Mouse (Mus musculus): ENCODE data around the gene Kat8. TPM values are rescaled to one million over a fixed set of nuclear protein-coding genes. Genes with fewer than 3 reads are reported as not detected.
"Not testable (repeated sequence)": the region's sequence is repeated elsewhere in the genome, so short reads cannot be mapped to it uniquely, and the experiment has no call there.

Gene Kat8
- total and polyA plus RNA-seq, 3 experiments, result 10.9 to 27.1 (median 24.6) TPM

DNA sequence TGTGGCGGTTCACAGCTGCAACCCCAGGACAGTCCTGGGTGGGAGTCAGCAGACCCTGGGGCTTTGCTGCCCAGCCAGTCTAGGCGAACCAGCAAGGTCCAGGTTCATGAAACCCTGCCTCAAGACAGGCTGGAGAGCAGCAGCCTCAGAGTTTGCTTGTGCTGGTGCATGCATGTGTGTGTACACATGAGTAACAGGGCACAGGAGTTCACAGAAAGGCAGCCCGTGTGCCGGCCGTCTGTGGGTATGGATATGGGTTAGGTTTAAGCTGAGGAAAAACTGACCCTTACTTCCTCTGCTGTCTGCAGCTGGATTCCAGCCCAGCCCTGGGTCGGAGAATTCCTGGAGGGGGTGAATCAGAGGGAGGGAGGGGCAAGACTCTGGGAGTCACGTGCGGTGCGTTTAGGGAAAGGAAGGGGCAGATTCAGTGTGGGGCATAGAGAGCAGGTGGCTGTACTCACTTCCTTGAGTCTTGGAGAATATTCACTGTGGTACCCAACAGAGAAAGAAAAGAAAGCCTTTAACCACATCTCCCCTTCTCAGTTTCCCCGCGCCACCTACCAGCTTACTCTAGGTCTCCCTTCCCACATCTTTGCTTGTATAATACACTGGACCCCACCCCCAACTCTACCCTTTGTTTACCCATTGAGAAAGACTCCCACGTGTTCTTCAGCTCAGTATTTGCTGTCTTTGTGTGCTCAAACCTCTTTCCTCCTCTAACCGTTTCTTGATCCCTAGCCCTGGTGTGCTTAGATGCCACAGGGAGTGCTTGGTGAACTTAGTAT, 19.2 kb downstream of the Kat8 start:
- peak; percentile 68 for DNase-seq

DNA sequence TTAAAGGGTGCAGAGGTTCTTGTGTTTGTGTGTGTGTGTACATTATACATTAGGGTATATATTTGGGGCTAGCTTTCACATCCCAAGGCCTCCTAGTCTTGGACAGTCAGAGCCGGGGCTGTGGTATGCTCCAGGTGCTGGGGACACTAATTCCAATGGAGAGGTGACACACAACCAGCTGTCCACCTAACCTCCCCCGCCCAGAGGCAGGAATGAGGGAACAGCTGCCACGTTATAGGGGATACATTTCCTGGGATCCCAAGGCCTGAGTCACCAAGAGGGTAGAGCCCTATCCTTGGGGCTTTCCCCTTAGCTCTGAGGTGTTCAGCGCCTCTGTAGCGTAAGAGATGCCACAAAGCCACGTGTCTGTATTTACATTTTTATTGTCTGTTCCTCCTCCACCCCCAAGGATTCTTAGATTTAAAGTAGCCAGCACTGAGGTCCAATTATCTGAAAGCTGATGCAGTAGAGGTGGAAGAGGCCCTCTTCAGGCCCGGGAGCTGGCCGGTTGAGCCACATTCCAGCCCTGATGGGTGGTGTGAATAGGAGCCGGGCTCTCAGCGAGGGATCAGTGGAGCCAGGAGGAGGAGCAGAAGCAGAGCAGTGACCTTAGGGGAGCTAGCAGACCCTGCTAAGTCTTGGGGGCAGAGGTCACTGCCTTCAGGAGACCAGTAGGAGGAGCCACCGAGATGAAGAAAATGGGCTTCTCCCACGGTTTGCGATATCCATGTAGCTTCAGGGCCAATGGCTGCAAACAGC, 20.1 kb downstream of the Kat8 start:
- DNase-seq, result no peak

- no peak for DNase-seq
These were observed 21.8 kb downstream of the Kat8 start for GRCm38 (mm10) chr7:127934075-127934474.

- peak; percentile 97 for DNase-seq
These were observed 22.9 kb downstream of the Kat8 start for GRCm38 (mm10) chr7:127935028-127935722.

- no peak for DNase-seq
These were observed 23.4 kb downstream of the Kat8 start for GRCm38 (mm10) chr7:127935748-127936159.

DNA sequence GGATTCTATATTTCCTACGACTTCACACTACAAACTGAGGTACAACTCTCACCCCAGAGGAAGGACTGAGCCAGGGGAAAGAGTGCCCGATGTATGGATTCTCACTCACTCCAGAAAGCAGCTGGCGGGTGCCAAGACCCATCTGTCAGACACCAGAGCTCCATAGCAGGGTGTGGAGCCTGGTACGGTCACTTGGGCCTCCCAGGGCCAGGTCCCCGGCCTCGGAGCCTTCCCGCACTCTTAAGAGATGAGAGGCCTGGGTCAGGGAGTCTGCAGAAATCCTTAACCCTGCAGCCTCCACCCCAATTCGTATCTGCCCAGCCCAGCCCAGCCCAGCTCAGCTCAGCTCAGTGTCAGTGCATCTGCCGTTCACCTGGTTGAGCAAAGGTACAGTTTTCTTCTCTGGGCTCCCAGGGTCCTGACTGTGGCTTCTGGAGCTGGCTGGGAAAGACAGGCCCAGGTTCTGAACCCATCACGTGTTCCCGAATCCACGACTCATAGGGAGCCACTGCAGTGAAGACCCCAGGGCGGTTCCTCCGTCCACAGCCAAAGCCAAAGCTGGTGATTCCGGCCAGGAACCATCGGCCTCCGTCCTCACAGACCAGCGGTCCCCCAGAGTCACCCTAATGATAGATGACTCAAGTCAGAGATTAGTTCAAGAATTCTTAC, 24.0 kb downstream of the Kat8 start:
- no peak for DNase-seq

- not testable (repeated sequence) for DNase-seq
These were observed 29.8 kb downstream of the Kat8 start for GRCm38 (mm10) chr7:127942097-127942496.

- peak; percentile 49 for DNase-seq
These were observed 32.3 kb downstream of the Kat8 start for GRCm38 (mm10) chr7:127944614-127945013.

DNA sequence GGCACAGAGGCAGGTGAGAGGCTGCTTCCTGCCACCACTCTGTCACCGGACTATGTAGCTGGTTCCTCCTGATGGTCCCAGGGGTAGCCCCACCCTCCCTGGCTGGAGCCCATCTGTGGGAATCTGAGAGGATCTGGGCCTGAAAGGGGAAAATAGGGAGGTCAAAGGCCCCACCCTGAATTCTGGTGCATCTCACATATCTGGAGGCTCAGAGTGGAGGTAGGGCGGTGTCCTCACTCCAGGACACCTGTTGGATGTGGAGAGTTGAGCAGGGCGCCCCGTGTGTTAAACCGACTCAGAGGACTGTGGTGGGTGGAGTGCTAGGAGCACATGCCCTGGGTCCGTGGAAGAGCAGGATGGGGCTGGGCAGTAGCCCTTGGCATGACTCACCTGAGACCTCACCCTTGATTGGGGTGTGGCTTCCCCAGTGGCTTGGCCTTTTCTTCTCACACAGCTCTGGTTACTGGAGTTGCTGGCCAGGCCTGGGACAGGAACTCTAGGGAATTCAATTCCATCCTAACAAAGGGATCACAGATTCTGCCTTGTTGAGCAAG, 34.2 kb downstream of the Kat8 start, which contains the start of gene Prss36:
Prss36 (minus strand) TSS at position 256 of the 554 bp plus-strand sequence.
- DNase-seq, result no peak

GRCm38 (mm10) chr7:127952864-127953581, 40.7 kb downstream of the Kat8 start:
- no peak for DNase-seq

- no peak for DNase-seq
These were observed 47.0 kb downstream of the Kat8 start for GRCm38 (mm10) chr7:127959364-127959763.

- peak; percentile 38 for DNase-seq
These were observed 54.1 kb downstream of the Kat8 start for GRCm38 (mm10) chr7:127966371-127966918.

- peak; percentile 96 for DNase-seq
These were observed 54.9 kb downstream of the Kat8 start, which contains the start of gene Fus for GRCm38 (mm10) chr7:127967004-127967921. Gene Fus (plus strand): TSS chr7:127967457.

DNA sequence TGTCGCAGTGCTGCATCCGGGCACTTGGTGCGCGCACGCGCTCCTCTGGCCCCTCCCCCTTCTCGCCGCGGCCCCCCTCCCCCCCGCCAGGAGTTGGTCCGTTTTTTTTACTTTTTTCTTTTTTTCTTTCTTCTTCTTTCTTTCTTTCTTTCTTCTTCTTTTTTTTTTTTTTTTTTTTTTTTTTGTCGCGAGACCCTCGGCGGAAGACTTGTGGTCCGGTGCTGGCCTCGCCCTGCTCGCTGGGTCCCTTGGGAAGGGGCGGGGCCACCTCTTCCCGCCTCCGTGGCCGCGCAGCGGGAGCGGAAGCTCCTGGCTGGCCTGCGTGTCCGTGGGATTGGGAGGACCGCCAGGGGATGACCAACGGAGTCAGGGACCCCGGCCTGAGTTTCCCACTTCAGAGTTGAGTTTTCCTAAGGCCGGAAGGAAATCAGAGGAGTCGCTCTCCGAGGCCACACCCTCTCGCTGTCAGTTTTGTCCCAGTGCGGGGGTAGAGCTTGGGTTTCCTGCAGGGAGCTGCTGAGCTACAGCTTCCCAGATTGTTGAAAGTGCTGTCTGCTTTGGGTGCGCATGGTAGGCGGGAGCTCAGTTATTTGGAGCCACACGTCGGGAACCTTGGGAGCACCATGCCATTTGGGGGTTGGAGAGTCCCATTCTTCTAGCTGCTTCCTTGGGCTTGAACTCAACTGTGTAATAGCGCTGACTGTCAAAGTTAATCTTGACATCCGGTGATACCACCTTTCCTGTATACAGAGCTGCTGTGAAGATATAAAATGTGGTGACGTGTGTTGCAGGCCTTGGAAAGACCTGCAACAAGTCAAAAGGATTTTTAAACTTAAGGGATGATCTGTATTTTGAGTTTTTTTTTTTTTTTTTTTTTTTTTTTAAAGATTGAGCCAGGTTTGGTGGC, 55.9 kb downstream of the Kat8 start:
- DNase-seq, result peak; percentile 86

GRCm38 (mm10) chr7:127974413-127974930, 62.2 kb downstream of the Kat8 start:
- DNase-seq, result no peak
